Mouse (Mus musculus) embryo, embryonic 11 days (tissue): ENCODE measurements at regions not wholly inside any gene's neighbourhood (a gene's known extent, or its start where the extent isn't known, plus 50 kb on each side); places are given as distances from the start of the nearest gene placed in this dataset.
"Not testable (repeated sequence)": the region's sequence is repeated elsewhere in the genome, so short reads cannot be mapped to it uniquely, and the experiment has no call there.

Experiments used
- DNase-seq: peaks from one replicate; pipeline ENCODE4 v3.0.0-alpha.2; 2015

- DNase-seq, result no peak
These were observed 166.9 kb upstream of the Rgma start for GRCm38 (mm10) chr7:73208479-73208816.

DNA sequence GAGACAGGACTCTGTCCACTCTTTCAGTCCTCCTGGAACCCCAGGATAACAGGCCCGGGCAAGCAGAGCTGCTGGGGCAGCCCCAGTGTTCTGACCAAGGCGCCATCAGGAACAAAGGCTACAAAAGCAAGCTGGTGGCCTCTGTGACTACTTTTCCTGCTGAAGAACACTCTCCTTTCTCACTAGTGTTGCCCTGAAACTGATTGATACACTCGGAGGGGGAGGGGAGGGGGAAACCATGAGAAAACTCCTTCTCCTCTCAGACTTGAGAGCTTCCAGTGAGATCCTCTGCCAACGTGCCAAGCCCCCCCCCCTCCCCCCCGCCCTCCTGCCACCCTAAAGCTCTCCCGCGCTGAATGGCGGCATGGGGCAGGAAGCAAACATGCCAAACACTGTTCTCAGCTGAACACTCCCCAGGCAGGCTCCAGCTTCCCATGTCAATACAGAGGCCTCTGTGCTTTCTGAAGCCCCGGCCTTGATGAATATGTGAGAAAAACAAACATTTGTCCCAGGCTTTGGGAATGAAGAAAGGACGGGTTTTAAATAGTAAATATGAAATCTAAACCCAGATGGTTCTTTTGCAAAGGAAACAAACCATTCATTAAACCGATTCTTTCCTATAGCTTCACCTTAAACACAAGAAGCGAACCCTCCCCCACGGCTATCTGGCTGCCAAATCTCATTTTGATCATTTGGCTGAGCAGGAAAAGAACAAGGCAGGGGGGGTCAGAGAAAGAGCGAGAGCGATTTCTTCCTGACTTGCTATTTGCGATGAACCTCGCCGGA, 166.3 kb upstream of the Rgma start:
- DNase-seq, result peak; percentile 62

DNA sequence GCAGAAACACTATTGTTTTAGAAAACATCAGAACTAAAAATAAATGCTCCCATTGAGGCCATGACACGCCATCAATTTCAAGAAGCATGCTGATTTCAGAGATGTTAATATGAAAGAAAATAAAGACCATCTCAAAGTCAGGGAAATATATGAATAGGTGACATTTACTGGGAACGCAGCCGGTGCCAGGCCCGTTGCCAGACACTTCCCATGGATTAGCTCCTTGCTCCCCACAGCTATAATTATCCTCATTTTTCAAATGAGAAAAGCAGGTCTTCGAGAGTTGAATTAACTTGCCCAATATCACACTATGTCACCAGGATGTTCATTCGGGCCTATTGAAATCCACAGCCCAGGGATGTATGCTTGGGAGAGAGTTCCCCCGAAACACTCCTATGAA, 165.2 kb upstream of the Rgma start:
- DNase-seq, result no peak

DNA sequence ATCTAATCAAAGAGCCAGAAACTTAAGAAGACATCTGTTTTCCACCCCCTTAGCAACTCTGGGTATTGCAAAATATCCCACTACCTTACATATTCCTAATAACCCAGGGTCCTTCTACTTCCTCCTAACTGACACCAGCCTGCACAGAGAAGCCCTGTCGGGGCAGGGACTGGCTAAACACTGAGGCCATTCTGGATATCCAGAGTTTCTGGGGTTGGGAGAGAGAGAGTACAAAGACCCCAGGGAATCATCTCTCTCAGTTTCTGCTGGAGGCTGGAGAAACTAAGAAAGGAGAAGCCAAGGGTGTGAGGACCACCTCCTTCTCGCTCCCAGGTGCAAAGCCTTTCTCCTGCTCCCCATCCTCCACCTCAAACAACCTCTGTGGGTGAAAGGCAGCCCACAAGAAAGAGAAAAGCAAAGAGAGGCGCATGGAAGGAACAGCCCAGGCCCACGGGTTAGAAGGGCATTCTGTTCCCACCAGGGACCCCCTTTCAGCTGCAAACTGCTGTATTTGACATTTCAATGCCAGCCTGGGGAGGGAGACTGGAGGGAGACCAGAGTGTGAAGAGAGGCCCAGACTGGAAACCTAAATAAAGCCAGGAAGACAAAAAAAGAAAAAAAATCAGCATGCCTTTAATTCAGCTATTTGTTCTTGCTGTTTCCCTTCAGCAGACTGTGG, 152.9 kb upstream of the Rgma start:
- peak; percentile 56 for DNase-seq

- peak; percentile 26 for DNase-seq
These were observed 152.3 kb upstream of the Rgma start for GRCm38 (mm10) chr7:73222929-73223512.

GRCm38 (mm10) chr7:73233539-73234158, 141.7 kb upstream of the Rgma start:
- no peak for DNase-seq

DNA sequence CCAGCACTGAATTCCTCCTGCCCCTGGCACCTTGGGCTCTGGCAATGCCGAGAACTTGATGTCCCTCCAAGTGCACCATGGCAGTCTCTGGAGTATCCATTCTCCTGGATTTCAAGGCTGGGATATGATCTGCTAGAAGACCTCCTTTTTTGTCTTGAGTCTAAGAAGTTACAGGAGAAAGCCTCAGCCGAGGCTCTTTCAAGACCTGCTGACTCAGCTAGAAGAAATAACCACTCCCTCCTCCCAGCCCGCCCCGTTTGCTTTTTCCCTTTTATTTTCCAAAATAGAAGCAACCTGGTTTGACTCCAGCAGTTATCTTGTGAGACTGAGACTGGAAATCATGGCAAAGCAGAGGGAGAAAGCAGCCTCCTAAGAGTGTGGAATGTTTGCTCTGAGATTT, 136.8 kb upstream of the Rgma start:
- peak; percentile 21 for DNase-seq

DNA sequence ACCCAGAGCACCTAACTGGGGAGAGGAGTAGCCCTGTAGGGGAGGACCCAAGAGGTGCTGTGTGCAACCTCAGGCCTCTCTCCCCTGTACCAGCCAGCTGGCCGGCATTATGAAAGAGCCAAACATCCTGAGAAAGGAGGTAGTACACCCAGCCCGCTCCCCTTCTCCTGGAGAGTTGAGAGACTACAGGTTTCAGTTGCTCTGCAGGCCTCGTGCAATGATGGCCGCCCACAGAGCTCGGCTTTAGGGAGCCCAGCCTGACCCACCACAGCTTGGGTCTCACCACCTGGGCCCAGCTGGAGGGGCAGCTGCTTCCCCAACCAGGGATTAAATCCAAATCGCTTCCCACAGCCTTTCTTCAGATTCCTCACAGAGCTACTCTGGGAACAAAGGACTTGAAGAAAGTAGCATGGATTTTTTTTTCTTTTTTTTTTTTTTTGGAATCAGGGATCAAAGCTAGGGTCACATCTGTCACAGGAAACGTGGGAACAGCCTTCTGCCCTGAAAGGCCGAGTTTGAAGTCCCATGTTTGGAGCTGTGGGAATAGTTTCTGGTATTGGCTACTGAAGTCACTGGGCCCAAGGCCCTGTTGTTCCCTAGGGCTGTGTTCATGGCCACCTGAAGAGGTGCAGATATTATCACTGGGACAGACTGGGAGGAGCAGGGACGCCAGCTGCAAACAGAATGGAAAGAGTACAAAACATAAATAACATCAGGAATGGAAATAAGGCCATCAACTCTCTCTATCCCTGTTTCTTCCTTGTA, 131.5 kb upstream of the Rgma start:
- peak; percentile 43 for DNase-seq

DNA sequence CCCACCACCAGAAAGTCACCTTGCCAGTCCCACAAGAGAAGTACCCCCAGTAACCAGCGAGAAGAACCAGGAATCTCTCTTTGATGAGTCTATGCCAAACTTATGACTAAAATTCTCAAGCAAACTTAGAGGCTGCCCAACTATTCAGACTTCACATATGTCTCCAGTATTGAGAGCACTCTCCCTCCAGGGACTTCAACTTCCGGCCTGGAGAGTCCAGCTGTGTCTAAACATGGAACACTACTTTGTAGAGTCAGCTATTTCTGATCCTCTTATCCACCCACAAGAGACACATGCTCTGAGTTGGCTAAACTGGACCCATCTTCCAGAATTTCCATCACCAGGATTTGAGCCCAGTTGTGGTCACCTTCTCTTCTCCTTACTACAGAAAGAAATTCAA, 129.9 kb upstream of the Rgma start:
- DNase-seq, result no peak

DNA sequence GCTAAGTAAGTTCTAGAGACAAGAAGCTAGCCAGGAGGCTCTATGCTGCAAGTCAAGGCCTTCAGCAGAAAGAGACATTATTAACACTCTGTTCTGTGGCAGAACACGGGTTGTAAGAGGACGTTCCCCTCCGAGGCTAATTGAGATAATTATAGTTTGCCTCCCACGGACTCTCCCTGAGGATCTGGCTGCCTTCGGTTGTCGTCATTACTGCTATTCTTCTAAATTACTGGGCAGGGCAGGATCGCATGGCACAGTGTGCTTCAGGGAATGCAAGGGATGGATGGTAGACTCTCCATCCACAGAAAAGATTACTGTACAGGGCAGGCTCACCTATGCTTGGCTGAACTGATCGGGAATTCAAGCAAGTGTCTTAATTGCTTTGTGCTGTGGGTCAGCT, 124.7 kb upstream of the Rgma start:
- DNase-seq, result no peak

DNA sequence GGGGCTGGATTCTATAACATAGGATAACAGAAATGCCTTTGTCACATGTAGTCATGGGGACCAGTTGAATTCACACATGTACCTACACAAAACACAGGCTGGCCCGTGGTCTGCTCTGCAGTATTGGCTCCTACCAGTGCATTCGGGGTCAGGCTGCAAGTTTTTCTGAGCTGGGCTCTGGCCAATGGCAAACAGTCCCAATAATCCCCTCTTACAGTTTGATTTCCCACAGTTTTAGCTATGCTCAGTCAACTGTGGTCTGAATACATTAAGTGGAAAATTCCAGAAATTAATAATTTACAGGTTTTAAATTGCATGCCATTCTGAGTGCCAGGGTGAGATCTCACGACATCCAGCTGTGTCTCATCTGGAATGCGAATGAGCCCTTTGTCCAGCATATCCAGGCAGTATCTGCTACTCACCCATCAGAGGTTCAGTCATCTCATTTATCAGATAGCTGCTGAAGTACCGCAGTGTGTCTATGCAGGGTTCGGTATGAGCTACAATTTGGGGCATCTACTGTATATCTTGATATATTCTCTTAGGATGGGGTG, 124.0 kb upstream of the Rgma start:
- DNase-seq, result no peak

DNA sequence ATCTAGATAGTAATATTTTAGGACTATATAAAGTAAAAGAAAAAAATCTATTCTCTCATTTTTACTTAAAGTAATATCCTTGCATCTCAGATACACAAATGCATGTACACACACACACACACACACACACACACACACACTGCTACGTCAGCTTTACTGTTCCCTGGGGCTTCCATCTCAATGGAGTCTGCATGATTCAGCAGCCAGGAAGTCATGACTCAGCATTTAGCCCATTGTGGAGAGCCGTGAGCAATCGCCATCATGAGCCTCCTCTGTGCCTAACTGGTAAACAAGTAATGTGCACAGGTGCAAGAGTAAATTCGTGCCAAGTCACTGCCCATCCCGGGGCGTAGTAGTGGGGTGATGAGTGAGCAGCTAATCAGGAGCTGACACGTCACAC, 120.3 kb upstream of the Rgma start:
- DNase-seq, result not testable (repeated sequence)

- no peak for DNase-seq
These were observed 115.2 kb upstream of the Rgma start for GRCm38 (mm10) chr7:73260140-73260539.

DNA sequence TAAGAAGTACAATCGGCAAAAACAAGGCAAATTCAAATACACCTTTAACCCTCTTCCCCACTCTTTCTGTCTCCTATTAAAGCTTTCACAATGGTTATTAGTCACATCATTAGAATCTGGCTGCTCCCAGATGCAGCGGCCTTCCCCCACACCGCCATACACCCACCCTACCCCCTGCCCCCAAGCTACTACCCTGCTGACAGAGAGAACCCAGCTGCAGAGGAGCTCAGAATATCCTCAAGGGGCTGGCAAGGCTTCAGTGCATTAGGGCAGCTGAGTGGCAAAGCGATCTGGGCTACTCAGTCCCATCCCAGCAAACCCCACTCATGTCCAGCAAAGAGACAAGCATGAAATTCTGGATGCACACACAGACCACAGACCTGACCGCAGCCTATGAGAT, 113.6 kb upstream of the Rgma start:
- DNase-seq, result peak; percentile 30

- DNase-seq, result no peak
These were observed 112.8 kb upstream of the Rgma start for GRCm38 (mm10) chr7:73262526-73262925.

DNA sequence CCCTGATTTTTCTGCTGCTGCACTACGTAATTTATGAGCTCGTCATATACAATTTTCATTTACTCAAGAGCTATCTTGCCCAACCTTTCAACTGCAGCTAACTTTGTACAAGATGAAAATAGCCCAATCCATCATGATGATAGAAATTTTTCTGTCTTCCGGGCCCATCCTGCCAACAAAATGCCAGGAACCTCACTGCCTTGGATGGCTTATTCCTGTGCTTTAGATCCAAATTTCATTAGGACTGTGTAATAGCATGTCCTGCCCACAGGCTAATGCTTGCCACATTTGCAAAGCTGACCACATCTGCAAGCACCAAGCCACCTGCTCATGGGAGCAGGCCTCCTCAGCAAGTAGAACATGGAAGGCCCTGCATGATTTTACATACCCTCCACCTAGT, 105.7 kb upstream of the Rgma start:
- no peak for DNase-seq

DNA sequence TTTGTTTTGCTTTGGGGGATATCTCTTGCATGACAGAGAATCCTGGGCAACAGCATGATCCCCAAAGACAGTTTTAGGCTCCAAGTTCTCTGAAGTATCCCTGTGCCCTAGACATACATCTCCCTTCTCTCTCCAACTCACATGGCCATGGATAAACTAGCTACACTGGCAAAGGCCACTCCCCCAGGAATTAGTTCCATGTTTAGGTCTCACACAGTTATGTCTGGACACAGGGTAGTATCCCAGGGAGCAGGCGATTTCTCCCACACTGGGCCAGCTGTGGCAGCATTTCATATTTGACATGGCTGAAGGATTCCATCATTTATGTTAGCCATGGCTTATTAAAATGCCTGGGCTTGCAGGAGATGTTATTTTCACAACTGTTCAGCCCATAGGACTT, 102.5 kb upstream of the Rgma start:
- no peak for DNase-seq

- peak; percentile 9 for DNase-seq
These were observed 99.5 kb upstream of the Rgma start for GRCm38 (mm10) chr7:73275814-73276271.

DNA sequence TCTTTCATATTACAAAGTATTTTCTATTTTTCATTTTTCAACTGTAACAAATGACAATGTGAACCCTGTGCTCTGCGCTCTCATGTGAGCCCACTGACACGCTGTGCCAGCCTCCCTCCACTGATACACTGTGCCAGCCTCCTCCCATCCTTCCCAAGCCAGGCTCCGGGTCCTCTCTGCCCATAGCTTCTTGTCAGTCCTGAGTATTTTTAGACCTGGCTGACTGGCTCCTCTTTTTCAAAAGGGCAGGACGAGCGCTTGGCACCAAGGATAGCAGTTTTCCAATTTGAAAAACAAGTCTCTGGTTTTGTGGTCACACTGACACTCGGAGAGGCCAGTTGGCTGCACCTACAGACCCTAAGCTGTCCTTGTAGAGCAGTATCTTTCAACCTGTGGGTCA, 96.7 kb upstream of the Rgma start:
- DNase-seq, result no peak

DNA sequence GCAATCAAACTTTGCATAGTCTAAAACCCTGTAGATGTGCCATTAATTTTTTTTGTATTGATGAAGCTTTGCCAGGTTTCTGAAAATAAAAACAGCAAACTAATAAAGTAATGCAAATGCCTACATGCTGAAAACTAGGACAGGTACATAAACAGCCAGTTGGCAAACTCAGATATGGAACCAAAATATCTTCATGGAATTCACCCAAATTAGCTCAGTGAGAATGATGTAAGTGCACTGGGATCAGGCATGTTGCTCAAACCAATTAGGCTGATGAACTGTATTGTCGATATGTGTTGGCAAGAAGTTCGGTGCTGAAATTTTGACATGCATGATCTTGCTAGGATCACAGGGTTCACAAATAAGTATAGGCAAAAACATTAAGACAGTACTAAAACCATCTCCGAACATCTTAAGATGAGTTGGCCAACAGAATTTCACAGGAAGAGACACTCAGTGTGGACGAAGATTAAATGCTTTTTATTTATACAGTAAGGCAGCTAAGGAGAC, 95.3 kb upstream of the Rgma start:
- no peak for DNase-seq

GRCm38 (mm10) chr7:73286244-73286643, 89.1 kb upstream of the Rgma start:
- no peak for DNase-seq

- DNase-seq, result peak; percentile 31
These were observed 82.0 kb upstream of the Rgma start for GRCm38 (mm10) chr7:73293337-73293736.
